Mouse (Mus musculus): ENCODE data around the gene Pid1.

The Pid1 gene

DNA sequence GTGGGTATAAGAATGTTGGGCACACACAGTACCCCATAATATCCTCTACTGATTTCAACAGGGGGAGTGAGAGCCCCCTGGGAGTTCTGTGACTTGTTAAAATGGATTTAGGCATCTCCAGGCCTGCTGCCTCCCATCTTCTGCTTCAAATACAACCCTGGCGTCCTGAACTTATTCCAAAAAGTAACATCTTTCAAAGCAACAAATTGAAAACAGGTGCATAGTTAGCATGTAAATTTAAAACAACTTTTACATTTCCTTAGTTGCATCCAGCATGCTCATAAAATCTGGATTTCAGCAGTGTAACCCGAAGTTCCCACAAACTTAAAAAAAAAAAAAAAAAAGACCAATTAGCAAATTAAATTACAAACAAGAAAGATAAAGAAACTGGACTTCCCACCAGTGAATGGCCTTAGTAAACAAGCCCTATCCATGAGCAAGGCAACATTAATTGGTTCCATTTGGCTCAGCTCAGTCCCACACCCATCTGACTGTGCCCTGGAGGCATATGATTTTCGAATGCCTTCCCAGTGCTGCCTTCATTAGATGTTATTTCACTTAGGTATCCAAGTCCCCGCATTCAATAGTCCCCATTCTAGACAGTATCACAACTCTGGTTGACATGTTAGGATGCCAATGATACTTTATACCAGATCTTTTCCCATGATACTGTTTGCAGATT is 177.1 kb downstream of the Pid1 start:
- DNase-seq (ENCODE audit: extremely low read depth, low read depth), result no peak

GRCm38 (mm10) chr1:84177696-84178095 is 186.3 kb downstream of the Pid1 start:
- no peak for DNase-seq (ENCODE audit: extremely low read depth, low read depth)

DNA sequence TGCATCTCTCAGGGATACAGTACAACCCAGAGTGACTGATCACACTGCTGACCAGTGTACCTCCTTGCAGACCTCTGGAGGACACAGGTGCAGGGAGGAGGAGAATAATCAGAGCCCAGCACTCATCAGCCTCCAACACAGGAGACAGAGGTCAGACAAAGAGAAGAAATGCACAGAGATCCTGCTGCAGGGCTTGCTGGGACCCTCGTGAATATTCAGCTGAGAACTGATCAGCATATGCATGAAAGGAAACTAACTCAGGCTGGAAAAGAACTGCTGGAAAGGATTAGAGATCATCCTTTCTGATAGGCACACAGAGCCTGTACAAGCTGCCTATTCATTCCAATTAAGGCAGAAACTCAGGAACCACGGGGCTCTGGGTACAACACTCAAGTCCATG is 186.9 kb downstream of the Pid1 start:
- no peak for DNase-seq (ENCODE audit: extremely low read depth, low read depth)

DNA sequence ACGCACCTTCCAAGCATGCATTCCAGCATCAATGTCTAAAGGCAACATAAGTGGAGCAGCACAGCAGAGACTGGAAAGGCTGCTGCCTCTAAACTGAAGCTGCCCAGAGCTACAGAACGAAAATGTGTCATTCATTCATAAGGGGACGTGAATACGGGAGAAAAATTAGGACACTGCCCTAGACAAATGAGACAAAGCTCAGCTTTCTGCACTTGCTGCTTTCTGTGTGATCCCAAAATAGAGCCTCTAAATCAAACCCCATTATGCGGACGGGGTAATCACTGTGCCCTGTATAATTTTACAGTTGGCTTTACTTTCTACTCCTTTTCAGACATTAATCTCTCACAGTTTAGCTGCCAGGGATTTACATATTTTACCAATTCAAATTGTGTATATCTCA is 191.0 kb downstream of the Pid1 start:
- DNase-seq (ENCODE audit: extremely low read depth, low read depth), result no peak

- DNase-seq (ENCODE audit: extremely low read depth, low read depth), result no peak
Measured at GRCm38 (mm10) chr1:84157790-84158189, 206.2 kb downstream of the Pid1 start.

- no peak for DNase-seq (ENCODE audit: extremely low read depth, low read depth)
Measured at GRCm38 (mm10) chr1:84155585-84155930, 208.4 kb downstream of the Pid1 start.

GRCm38 (mm10) chr1:84154725-84155584 is 209.0 kb downstream of the Pid1 start:
- DNase-seq (ENCODE audit: extremely low read depth, low read depth), result no peak

DNA sequence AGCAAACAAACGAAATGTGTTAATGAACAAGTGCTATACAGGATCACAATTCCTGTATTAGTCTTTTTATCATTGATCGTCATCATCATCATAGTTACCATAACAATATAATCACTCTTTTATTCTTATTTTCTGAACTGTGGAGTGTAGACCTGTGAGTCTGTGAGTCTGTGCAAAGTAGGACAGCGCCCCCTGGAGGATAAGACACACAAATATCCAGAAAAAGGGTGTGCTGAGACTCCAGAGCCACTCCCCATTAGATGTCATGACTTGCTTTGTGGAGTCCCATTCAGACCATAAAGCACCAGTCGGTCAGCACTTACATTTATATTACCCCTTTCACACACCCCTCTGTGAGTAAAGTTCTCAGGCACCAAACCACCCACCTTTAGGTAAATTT is 210.0 kb downstream of the Pid1 start:
- DNase-seq (ENCODE audit: extremely low read depth, low read depth), result no peak

DNA sequence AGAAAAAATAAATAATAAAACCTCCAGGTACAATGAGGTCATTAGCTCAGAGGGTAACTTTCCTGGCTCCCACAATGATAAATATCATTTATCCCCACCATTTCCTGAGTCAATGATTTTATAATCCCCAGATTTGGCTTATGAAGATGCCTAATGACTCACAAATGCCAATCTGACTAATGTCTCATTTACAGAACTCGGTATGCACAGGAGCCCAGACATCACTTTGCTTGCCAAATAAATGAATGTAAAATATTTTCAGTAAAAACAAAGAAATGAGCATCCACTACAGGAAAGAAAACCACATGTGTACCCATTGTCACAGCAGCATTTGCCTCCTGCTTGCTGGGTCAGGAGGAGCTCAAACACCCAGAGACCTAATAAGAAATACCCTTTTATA is 222.4 kb downstream of the Pid1 start:
- DNase-seq (ENCODE audit: extremely low read depth, low read depth), result no peak

- no peak for DNase-seq (ENCODE audit: extremely low read depth, low read depth)
Measured at GRCm38 (mm10) chr1:84132451-84132850, 231.5 kb downstream of the Pid1 start.

DNA sequence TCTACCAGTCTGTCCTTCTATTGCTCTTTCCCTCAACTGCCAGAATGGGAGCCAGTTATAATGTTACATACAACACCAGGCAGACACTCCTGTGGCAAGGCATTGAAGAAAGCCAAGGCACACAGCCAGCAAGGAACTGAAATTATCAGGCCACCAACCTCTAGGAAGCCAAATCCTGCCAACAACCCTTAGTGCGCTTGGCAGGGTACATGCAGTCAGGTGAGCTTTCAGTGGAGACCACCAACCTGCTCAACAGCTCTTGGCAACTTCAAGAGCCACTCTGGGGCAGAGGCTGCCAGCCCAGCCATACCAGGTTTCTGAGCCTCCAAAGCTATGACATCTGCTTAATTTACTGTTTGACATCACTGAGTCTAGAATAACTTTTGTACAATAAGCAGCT is 232.2 kb downstream of the Pid1 start:
- DNase-seq (ENCODE audit: extremely low read depth, low read depth), result no peak

- DNase-seq (ENCODE audit: extremely low read depth, low read depth), result no peak
Measured at GRCm38 (mm10) chr1:84128510-84128909, 235.5 kb downstream of the Pid1 start.

DNA sequence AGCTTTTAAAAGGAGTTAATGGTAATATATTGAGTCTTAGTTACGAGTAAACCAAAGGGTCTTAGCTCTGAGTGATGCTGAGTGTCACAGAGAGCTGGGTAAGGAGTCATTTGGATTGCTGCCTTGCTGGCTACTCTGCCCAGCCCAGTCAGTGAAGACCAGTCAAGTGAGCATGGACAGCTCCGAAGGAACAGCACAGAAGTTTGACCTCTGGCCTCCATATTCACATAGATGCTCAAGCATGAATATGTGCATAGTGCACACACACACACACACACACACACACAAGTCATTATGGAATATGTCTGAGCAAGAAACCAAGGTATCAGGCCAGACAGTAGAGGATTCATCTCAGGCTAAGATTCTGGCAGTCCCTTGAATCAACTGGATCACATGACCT is 244.7 kb downstream of the Pid1 start:
- DNase-seq (ENCODE audit: extremely low read depth, low read depth), result no peak

DNA sequence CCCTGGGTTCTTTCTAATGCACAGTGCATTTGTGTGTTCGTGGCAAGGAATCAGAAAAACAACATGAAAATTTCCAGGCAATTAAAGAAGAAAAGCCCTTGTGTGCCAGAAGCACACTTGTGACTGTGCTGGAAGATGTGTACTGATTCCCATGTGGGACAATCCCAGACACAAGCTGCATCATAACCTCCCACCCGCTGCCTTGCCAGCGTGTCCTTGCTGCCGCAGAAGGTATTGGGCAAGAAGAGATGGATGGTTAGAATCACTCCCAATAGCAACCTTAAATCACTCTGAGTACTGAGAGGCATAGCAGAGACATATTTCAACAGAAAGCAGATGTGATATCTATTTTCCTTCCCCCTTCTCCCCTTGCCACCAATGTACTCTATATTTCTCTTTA is 257.2 kb downstream of the Pid1 start:
- DNase-seq (ENCODE audit: extremely low read depth, low read depth), result no peak

- no peak for DNase-seq (ENCODE audit: extremely low read depth, low read depth)
Measured at GRCm38 (mm10) chr1:84102052-84102451, 261.9 kb downstream of the Pid1 start.

DNA sequence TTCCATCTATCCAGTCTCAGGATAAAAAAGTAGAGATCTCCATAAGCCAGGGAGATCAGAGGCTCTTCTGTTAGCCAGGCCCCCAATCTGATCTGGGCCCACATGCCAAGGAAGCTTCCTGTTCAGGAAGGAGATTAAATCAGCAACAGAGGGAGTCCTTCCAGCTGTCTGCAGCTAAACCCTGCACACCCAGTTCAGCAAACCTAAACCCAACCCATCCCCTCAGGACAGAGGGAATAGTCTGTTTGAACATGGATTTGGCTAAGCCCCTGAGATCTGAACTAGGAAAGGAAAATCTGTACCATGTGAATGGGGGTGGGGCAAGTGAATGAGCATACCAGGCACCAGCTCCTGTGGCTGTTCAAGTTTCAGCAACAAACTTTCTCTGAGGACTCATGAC is 266.6 kb downstream of the Pid1 start:
- no peak for DNase-seq (ENCODE audit: extremely low read depth, low read depth)

GRCm38 (mm10) chr1:84093291-84093690 is 270.7 kb downstream of the Pid1 start:
- DNase-seq (ENCODE audit: extremely low read depth, low read depth), result no peak

GRCm38 (mm10) chr1:84089664-84090063 is 274.3 kb downstream of the Pid1 start:
- DNase-seq (ENCODE audit: extremely low read depth, low read depth), result no peak

GRCm38 (mm10) chr1:84087957-84088356 is 276.0 kb downstream of the Pid1 start:
- DNase-seq (ENCODE audit: extremely low read depth, low read depth), result no peak

GRCm38 (mm10) chr1:84087325-84087724 is 276.7 kb downstream of the Pid1 start:
- DNase-seq (ENCODE audit: extremely low read depth, low read depth), result no peak

- DNase-seq (ENCODE audit: extremely low read depth, low read depth), result no peak
Measured at GRCm38 (mm10) chr1:84086486-84086885, 277.5 kb downstream of the Pid1 start.

GRCm38 (mm10) chr1:84085361-84085760 is 278.6 kb downstream of the Pid1 start:
- no peak for DNase-seq (ENCODE audit: extremely low read depth, low read depth)

DNA sequence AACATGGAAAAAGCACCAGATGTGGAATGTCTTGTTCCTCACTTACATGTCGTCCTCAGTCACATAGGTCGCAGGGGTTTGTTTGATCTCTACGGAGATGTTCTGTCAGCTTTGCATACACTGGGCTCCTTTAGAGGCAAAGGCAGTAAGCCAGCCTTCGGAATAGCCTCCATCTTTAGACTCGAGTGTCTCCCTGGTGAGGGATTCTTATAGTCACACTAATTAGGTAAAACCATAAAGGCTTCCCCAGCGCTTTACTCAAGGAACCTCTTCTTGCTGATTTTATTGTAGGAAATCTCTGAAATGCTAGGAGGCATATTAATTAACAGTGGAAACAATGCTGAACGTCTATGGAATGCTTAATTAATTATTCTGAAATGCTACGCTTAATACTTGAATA is 284.4 kb downstream of the Pid1 start:
- DNase-seq (ENCODE audit: extremely low read depth, low read depth), result no peak
